Mouse (Mus musculus): ENCODE results near the gene Gm26558. TPM values are rescaled to one million over a fixed set of nuclear protein-coding genes. Genes with fewer than 3 reads are reported as not detected.
A peak's percentile ranks its signal among the peaks of the same experiment; 100 is the strongest.

The Gm26558 gene
- polyA plus RNA-seq, 1 experiment from 2014 or later = 3.2 TPM

- peaks cover 8% of the 10 kb centered on the region for H3K9me3 ChIP-seq
- no peak overlapping the region for H3K4me3 ChIP-seq
- no peak for DNase-seq (ENCODE audit: low spot score)
- H3K36me3 ChIP-seq = no peaks in the 10 kb centered on the region
- peaks cover 14% of the 10 kb centered on the region for H3K4me1 ChIP-seq (replicated peaks)
- no peak overlapping the region for H3K27ac ChIP-seq
- H3K27me3 ChIP-seq (ENCODE audit: insufficient read depth, poor library complexity, severe bottlenecking) = no peaks in the 10 kb centered on the region
Measured at GRCm38 (mm10) chr2:70640968-70641367, 20.9 kb downstream of the Gm26558 start.

GRCm38 (mm10) chr2:70634028-70634690 lies 27.7 kb downstream of the Gm26558 start:
- no peak overlapping the region for H3K27ac ChIP-seq
- peaks cover 8% of the 10 kb centered on the region for H3K9me3 ChIP-seq
- H3K27me3 ChIP-seq (ENCODE audit: insufficient read depth, poor library complexity, severe bottlenecking) = no peaks in the 10 kb centered on the region
- no peak overlapping the region for H3K4me3 ChIP-seq
- DNase-seq (ENCODE audit: low spot score) = no peak
- peaks cover 11% of the 10 kb centered on the region for H3K4me1 ChIP-seq (replicated peaks)
- H3K36me3 ChIP-seq = no peaks in the 10 kb centered on the region
- WGBS = 87% methylated on average over 5 of the region's 5 CpGs

GRCm38 (mm10) chr2:70632412-70632811 lies 29.5 kb downstream of the Gm26558 start:
- no peak for DNase-seq (ENCODE audit: low spot score)
- Histone ChIP-seq H3K27ac (no peak overlapping the region), H3K36me3 (no peaks in the 10 kb centered on the region), H3K4me1 (replicated peaks) (peaks cover 13% of the 10 kb centered on the region), H3K4me3 (no peak overlapping the region), H3K27me3 (ENCODE audit: insufficient read depth, poor library complexity, severe bottlenecking) (no peaks in the 10 kb centered on the region), H3K9me3 (peaks cover 8% of the 10 kb centered on the region)
- WGBS = 89% methylated on average over 1 of the region's 1 CpGs

GRCm38 (mm10) chr2:70631321-70631720 lies 30.6 kb downstream of the Gm26558 start:
- Histone ChIP-seq H3K4me1 (replicated peaks) (peaks cover 13% of the 10 kb centered on the region), H3K36me3 (no peaks in the 10 kb centered on the region), H3K4me3 (no peak overlapping the region), H3K9me3 (no peaks in the 10 kb centered on the region; the same call in 1 of the 2 replicates), H3K27me3 (ENCODE audit: insufficient read depth, poor library complexity, severe bottlenecking) (no peaks in the 10 kb centered on the region), H3K27ac (no peak overlapping the region)
- WGBS = 96% methylated on average over 1 of the region's 1 CpGs
- no peak for DNase-seq (ENCODE audit: low spot score)

- Histone ChIP-seq H3K4me1 (replicated peaks) (peaks cover 13% of the 10 kb centered on the region), H3K36me3 (no peaks in the 10 kb centered on the region), H3K27me3 (ENCODE audit: insufficient read depth, poor library complexity, severe bottlenecking) (no peaks in the 10 kb centered on the region), H3K9me3 (no peaks in the 10 kb centered on the region), H3K27ac (no peak overlapping the region), H3K4me3 (0 out of 2 replicates have a peak overlapping the region, but pooled peaks have one; percentile 32)
- 73% methylated on average over 3 of the region's 3 CpGs for WGBS
- no peak for DNase-seq (ENCODE audit: low spot score)
Measured at GRCm38 (mm10) chr2:70629921-70630320, 32.0 kb downstream of the Gm26558 start.

- H3K4me1 ChIP-seq (replicated peaks) = peaks cover 13% of the 10 kb centered on the region
- H3K27me3 ChIP-seq (ENCODE audit: insufficient read depth, poor library complexity, severe bottlenecking) = no peaks in the 10 kb centered on the region
- no peaks in the 10 kb centered on the region for H3K9me3 ChIP-seq
- H3K36me3 ChIP-seq = no peaks in the 10 kb centered on the region
- DNase-seq (ENCODE audit: low spot score) = peak; percentile 25
- WGBS = 23% methylated on average over 10 of the region's 10 CpGs
- H3K4me3 ChIP-seq = peak overlapping the region; percentile 32
- H3K27ac ChIP-seq = peak overlapping the region; percentile 66
Measured at GRCm38 (mm10) chr2:70629339-70629761, 32.6 kb downstream of the Gm26558 start.

- 94% methylated on average over 12 of the region's 12 CpGs for WGBS
- H3K4me3 ChIP-seq = no peak overlapping the region
- H3K27me3 ChIP-seq (ENCODE audit: insufficient read depth, poor library complexity, severe bottlenecking) = no peaks in the 10 kb centered on the region
- H3K27ac ChIP-seq = no peak overlapping the region
- DNase-seq (ENCODE audit: low spot score) = no peak
- H3K4me1 ChIP-seq (replicated peaks) = peaks cover 13% of the 10 kb centered on the region
- no peaks in the 10 kb centered on the region for H3K9me3 ChIP-seq
- H3K36me3 ChIP-seq = no peaks in the 10 kb centered on the region
Measured at GRCm38 (mm10) chr2:70628397-70628796, 33.5 kb downstream of the Gm26558 start.

- H3K4me3 ChIP-seq = no peak overlapping the region
- DNase-seq (ENCODE audit: low spot score) = no peak
- H3K4me1 ChIP-seq (replicated peaks) = peaks cover 13% of the 10 kb centered on the region
- no peaks in the 10 kb centered on the region for H3K27me3 ChIP-seq (ENCODE audit: insufficient read depth, poor library complexity, severe bottlenecking)
- no peaks in the 10 kb centered on the region for H3K9me3 ChIP-seq
- no peaks in the 10 kb centered on the region for H3K36me3 ChIP-seq
- H3K27ac ChIP-seq = no peak overlapping the region
- 63% methylated on average over 7 of the region's 7 CpGs for WGBS
Measured at GRCm38 (mm10) chr2:70625761-70626160, 36.1 kb downstream of the Gm26558 start.

GRCm38 (mm10) chr2:70622244-70622643 lies 39.7 kb downstream of the Gm26558 start:
- no peaks in the 10 kb centered on the region for H3K36me3 ChIP-seq
- H3K27ac ChIP-seq = no peak overlapping the region
- no peak overlapping the region for H3K4me3 ChIP-seq
- no peaks in the 10 kb centered on the region for H3K9me3 ChIP-seq
- 68% methylated on average over 4 of the region's 4 CpGs for WGBS
- no peaks in the 10 kb centered on the region for H3K27me3 ChIP-seq (ENCODE audit: insufficient read depth, poor library complexity, severe bottlenecking)
- no peaks in the 10 kb centered on the region for H3K4me1 ChIP-seq (replicated peaks)
- DNase-seq (ENCODE audit: low spot score) = no peak

- Histone ChIP-seq H3K27ac (peak overlapping the region; percentile 50; the same call in 1 of the 2 replicates), H3K4me3 (no peak overlapping the region), H3K9me3 (no peaks in the 10 kb centered on the region), H3K27me3 (ENCODE audit: insufficient read depth, poor library complexity, severe bottlenecking) (no peaks in the 10 kb centered on the region), H3K36me3 (no peaks in the 10 kb centered on the region), H3K4me1 (replicated peaks) (no peaks in the 10 kb centered on the region)
- 15% methylated on average over 6 of the region's 6 CpGs for WGBS
- DNase-seq (ENCODE audit: low spot score) = peak; percentile 59
Measured at GRCm38 (mm10) chr2:70620225-70620624, 41.7 kb downstream of the Gm26558 start.

- Histone ChIP-seq H3K4me1 (replicated peaks) (no peaks in the 10 kb centered on the region), H3K9me3 (no peaks in the 10 kb centered on the region), H3K27ac (0 out of 2 replicates have a peak overlapping the region, but pooled peaks have one; percentile 50), H3K4me3 (no peak overlapping the region), H3K36me3 (no peaks in the 10 kb centered on the region), H3K27me3 (ENCODE audit: insufficient read depth, poor library complexity, severe bottlenecking) (no peaks in the 10 kb centered on the region)
- 87% methylated on average over 6 of the region's 6 CpGs for WGBS
- no peak for DNase-seq (ENCODE audit: low spot score)
Measured at GRCm38 (mm10) chr2:70619232-70619835, 42.6 kb downstream of the Gm26558 start.

GRCm38 (mm10) chr2:70616617-70617016 lies 45.3 kb downstream of the Gm26558 start:
- Histone ChIP-seq H3K27me3 (ENCODE audit: insufficient read depth, poor library complexity, severe bottlenecking) (no peaks in the 10 kb centered on the region), H3K4me1 (replicated peaks) (no peaks in the 10 kb centered on the region), H3K9me3 (0 out of 2 replicates have a peak, but pooled peaks cover 5% of the 10 kb centered on the region), H3K36me3 (no peaks in the 10 kb centered on the region), H3K4me3 (no peak overlapping the region), H3K27ac (no peak overlapping the region)
- WGBS = 54% methylated on average over 3 of the region's 3 CpGs
- DNase-seq (ENCODE audit: low spot score) = no peak

- no peak overlapping the region for H3K4me3 ChIP-seq
- WGBS = 89% methylated on average over 2 of the region's 2 CpGs
- H3K27me3 ChIP-seq (ENCODE audit: insufficient read depth, poor library complexity, severe bottlenecking) = no peaks in the 10 kb centered on the region
- H3K27ac ChIP-seq = no peak overlapping the region
- DNase-seq (ENCODE audit: low spot score) = no peak
- H3K36me3 ChIP-seq = no peaks in the 10 kb centered on the region
- no peaks in the 10 kb centered on the region for H3K4me1 ChIP-seq (replicated peaks)
- 0 out of 2 replicates have a peak, but pooled peaks cover 5% of the 10 kb centered on the region for H3K9me3 ChIP-seq
Measured at GRCm38 (mm10) chr2:70616076-70616475, 45.8 kb downstream of the Gm26558 start.
